Mouse (Mus musculus): ENCODE results near the gene Acbd6.

DNA sequence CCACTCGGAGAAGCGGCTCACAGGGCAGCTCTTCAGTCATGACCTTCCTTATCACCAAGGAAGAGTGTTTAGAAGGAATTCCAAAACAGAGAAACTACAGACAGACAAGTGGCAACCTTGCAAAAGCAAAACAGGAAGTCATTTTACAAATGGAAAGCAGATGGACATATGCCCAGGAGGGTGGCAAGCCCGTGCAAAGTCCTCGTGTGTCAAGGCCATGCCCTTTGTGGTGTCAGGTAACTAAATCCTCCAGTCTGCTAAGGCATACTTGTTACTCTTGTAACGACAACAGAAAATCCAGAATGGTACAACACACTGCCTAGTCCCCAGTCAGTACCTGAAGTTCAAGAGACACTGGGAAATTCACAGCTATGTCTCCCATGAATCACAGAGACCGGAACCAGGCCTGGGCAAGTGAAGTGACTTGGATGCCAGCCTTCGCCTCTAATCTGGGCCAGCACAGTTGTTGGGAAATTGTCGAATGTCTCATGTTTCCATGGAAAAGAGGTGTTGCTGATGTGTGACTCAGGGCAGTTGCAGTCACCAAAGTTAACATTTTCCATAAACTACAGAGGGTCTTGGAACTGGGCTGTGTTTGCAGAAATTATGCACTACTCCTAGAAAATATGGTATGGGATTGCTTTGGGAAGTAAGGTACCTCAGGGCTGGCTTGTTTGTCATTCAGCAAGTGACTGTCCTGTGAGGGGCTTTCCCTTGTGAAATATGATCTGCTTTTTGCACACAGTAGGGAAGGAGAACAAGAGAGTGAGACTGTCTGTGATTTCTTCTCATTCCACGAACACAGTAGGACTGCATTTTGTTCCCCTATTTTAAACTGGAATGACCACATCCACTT lies 24.9 kb upstream of the Acbd6 start:
- no peak for TF ChIP-seq GATA1 (IDR thresholded peaks at IDR 0.05; ENCODE audit: low read length)
- no peak for TF ChIP-seq TAL1 (IDR thresholded peaks at IDR 0.05; ENCODE audit: low read length)
